Mouse (Mus musculus) spleen, embryonic (tissue): ENCODE measurements around the gene Raet1e.
"Not testable (repeated sequence)": the region's sequence is repeated elsewhere in the genome, so short reads cannot be mapped to it uniquely, and the experiment has no call there.

Source experiments
- CTCF ChIA-PET: fragments of 350-600 bp; sonication (Branson Sonifier 250); formaldehyde crosslinking; loops from one replicate; lab custom pipeline; 2022; lab: Charles Lee

The Raet1e gene

DNA sequence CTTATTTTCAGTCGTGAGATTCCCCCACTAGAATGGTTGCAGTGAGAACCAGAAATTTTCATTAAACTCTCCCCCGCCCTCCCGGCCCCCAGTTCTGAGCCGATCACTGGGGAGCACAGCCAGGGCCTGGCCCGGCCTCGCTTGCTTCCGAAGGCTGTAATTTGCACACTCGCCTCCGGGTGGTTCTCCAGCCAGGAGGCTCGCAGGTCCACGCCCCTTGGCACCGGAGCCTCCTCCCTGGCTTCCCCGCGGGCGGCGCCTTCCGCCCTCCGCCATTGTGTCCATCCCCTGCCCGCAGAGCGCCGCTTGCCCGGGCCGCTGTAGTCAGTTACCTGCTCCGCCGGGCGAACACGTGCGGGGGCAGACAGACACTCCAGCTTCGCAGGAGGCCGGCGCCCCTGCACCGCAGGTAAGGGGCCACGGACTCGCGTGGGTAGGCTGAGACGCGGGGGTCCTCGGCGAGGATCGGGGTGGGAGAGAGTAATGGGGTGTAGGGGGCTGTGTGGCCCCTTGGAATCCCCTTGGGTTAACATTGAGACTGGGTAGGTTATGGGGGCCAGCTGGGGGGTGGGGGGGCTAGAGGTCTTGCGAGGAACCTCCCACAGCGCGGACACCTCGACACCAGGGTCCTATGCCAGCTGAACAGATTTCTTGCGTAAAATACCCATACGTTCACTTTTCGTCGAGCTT lies at the start of gene Raet1e, which contains the start of gene H60b:
Raet1e (plus strand) TSS at position 260 of the 690 bp plus-strand sequence.
H60b (plus strand) TSS at position 277 of the 690 bp plus-strand sequence.
- CTCF ChIA-PET = not testable (repeated sequence)

DNA sequence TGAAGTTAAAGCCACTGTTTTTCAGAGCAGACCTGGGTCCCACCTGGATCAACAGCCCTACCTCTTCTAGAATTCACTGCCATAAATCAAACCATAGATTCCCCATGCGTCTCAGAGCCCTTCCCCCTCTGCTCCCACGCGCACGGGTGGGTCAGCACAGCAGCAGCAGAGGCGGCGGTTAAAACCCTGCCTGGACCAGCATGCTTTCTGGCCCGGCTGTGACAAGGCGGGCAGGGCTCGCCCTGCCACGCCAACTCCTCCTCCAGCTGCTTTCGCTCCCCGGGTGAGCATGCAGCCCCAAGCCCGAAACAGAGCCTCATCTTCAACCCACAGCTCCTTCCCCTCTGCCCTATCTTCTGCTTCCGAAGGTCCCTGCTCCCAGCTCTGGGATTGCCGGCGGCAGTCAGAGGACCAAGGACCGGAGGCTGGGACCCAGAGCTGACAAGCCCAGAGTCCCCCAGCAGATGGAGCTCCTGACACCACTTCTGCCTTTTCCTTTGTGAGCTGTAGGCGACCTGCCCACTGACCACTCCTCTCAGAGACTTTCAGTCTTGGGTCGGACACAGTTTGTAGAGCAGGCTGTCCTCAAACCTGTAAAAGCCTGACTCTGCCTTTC lies 17.6 kb upstream of the Raet1e start:
- CTCF ChIA-PET = no interaction called here

DNA sequence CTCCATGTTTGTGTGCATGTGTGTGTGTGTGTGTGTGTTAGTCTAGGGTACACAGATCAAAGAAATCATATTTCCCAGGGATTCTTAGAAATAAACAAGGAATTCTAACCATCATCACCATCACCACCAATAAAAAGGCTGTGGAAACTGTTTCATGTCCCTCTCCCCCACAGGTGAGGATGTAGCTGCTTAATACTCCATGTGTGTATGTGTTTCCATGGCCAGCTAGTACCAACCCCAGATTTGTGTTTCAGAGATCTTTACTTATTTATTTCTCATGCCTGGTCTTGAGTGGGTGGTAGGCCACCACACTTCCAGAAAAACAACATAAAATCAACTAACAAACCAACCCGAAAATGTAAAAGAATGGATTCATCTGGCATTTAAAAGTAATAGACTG lies 16.2 kb upstream of the Raet1e start:
- CTCF ChIA-PET = not testable (repeated sequence)

DNA sequence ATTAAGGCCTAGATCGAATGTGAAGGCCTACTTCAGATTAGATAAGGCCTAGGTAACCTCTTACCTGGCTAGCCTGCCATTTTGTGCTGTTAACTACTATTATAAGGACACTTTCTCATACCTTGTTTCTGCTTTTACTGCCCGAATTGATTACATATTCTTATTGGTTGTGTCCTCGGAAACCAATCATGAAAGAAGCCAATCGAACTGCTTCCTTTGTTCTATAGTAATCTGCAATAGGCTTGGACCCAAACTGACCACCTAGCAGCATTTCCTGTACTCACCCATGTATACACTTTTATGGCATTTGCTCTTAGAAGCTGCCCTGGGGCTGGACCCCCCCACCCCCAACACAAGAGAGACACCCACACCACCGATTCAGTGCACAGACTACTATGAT lies 15.4 kb upstream of the Raet1e start:
- CTCF ChIA-PET = no interaction called here

DNA sequence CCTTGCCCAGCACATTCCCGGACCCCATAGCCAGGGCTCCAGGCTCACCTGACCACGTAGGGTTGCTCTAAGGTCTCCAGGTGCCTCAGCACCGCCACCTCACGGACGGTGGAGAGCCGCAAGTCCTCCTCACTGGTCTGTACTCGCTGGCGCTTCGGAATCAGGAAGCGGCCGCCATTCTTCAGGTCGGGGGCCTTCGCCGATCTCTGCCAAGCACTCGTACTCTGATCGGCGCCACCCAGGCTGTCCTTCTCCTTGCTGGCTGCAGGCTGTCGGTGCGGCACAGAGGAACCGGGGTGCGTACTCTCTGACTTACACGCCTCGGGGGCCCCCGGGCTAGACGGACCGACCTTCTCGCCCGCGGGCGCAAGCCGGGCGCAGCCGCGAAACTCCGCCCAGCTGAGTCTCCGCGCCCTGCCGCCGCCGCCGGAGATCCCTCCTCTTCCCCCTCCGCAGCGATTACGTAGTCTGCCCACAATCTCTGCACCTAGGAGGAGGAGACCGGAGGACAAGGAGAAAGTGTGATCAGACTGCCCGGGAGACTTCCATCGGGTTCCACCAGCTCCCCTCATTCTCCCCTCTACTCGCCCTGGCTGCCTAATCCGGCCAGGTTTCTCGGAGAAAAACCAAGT lies 9.8 kb upstream of the Raet1e start:
- CTCF ChIA-PET = no interaction called here

DNA sequence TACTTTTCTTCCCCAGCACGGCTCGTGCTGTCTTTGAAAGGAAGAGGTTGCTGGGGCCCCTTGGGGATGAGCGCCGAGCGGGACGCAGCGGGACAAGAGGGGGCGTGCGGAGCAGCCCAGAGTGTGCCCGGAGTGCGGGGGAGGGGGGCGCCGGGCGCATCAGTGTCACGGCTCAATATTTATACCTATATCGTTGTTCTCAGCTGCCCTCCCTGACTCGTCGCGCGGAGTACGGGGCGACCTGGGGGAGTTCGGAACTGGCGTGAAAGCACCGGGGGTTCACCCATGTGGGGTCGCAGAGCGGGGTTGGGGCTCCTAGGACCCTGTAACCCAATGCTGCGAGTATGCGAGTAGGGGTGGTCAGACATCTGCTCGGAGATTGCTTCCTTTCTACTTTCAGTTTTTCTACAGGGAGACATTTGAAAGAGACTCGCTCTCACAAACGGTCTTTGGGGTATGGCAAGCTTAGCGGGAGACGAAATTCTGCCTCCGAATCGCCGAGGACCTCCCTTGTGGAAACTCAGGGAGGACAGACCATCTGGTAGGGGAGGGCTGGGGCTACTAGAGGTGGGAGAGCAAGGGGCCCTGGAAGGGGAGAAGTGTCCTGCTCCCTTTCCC lies 9.2 kb upstream of the Raet1e start, which contains the start of gene E030030I06Rik:
E030030I06Rik (minus strand) TSS at position 198 of the 618 bp plus-strand sequence.
- CTCF ChIA-PET = no interaction called here

DNA sequence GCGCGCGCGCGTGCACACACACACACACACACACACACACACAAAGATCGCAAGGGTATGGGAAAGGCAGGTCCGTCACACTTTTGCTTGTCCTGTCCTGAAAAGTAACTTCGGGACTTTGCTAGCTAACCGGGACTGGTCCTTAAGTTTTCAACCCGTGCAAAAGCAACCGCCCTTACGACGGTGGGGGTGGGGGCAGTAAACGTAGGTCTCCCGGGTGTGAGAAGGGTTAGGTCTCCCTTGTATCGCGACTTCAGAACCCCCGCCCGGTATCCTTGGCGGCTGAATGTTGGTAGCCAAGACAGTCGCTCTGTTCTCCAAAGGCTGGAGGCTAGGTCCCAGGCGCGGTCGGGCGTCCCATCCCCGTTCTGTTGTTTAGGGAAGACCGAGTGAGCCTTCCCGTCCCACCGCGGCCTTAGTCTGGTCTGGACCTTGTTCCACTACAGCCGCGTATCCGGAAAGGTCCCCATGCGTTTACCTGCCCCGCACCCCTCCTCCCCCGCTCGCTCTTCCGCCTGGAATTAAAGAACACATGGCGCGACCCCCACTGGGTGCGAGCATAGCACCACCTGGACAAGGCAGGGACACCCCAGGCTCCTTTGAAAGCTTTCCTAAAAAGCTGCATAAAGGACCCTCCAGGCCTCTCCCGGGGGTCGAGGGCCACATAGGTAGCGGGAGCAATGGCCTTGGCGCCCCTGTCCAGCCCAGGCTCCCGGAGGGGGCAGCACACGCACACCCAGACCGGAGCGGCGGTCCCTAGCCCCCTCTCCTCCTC lies 8.5 kb upstream of the Raet1e start:
- CTCF ChIA-PET = no interaction called here

DNA sequence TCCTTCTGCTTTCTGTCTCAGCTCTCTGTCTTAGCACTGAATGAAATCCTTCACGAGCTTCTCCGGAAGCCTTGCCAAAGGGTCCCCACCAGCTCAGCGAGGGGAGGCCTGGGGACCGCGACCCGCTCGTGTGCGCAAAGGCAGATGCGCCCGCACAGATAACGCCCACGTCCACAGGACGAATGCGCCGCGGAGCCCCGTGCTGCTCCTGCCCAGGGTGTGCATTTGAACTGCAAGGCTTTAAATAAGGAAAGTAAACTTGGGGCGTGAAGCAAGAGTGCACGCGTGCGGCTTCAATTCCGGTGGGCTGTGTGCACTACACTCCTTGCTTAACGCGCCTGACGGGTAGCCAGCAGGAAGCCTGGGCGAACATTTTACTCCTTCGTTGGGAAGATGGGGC lies 7.8 kb upstream of the Raet1e start:
- CTCF ChIA-PET = no interaction called here

DNA sequence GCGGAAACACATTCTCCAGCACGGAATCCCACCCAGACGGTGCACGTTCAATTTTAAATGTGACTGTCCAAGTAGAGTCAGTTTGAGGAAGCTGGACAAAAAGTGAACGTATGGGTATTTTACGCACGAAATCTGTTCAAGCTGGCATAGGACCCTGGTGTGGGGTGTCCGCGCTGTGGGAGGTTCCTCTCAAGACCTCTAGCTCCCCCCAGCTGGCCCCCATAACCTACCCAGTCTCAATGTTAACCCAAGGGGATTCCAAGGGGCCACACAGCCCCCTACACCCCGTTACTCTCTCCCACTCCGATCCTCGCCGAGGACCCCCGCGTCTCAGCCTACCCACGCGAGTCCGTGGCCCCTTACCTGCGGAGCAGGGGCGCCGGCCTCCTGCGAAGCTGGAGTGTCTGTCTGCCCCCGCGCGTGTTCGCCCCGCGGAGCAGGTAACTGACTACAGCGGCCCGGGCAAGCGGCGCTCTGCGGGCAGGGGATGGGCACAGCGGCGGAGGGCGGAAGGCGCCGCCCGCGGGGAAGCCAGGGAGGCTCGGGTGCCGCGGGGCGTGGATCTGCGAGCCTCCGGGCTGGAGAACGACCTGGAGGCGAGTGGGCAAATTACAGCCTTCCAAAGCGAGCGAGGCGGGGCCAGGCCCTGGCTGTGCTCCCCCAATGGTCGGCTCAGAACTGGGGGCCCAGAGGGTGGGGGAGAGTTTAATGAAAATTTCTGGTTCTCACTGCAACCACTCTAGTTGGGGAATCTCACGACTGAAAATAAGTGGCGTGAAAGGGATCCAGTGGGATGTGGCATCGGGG lies 7.1 kb upstream of the Raet1e start:
- CTCF ChIA-PET = not testable (repeated sequence)

DNA sequence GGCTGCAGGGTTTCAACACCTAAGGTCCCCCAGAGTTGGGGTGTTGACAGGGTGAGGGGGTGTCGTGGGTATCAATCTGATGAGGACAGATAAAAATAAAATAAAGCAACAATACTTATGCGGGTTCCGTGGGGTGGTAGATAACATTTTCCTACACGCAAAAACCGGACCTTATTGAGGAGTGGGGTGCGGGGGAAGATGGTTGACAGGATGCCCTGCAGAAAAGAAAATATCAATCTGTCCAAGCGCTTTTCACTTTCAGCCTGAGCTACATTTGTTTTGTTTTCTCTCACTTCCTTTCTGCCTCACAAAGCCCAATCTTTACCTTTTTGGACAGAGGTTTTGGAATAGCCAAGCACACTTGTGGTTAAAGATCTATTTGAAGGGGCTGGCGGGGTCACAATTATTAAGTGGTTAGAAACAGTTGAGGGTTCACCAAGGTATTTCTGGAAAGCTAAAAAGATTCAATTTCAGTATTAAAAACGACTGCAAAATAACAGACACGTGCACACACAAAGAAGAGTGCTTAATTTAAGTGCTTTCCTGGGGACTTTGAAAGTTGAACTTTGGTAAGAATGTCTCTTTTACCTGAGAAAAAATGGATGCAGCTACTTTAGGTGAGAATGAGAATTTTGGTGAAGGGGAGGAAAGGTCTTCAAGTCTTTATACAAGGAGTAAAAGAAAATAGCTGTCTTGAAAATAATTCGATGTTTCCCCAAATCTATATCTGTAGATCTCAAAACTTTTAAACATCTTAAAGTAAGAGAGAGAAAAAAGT lies 6.3 kb upstream of the Raet1e start:
- CTCF ChIA-PET = interaction anchor here (0.6 kb wide), 1 partner anchor 150 kb away, joined by 3 read pairs; no protein-coding TSS in a partner anchor

DNA sequence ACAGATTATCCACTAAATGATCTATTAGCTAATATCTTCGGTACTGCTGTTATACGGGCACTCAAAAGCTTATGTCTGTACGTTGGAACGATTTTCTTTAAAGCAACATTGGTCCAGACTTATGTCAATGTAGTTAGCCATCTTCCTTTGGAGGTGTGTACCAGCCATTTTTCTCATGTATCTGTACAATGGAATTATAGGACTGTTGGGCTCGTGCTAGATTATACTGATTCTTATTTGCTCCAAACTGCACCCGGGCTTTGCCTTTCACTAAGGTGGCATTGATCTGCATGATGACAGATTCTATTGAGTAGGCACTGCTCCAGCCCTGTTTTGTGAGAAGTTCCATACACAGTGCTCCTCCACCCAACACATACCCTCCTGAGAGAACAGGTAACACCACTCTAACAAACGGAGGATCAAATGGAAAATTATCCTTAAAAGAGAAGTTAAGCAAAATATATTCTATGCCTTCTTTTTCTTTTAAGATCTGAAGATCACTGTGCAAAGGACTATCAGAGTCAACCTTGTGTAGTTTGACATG lies 5.2 kb upstream of the Raet1e start:
- CTCF ChIA-PET = not testable (repeated sequence)

DNA sequence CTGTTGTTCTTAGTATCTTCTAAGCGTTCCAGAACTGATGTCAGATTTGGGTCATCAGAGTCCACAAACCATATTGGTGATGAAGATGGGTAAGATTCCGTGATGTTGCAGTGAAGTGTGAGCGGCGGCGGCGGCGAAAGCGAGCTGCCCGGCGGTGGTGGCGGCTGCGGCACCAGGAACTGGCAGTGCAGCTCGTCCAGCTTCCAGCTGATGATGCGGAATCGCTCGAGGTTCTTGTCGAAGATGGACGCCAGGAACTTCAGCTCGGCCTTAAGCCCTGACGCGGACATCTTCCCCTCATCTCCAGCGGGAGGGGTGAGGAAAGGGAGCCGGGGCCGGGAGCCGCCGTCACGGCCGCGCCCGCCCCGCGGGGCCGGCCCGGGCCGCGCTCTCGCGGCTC lies 4.2 kb upstream of the Raet1e start:
- CTCF ChIA-PET = not testable (repeated sequence)

DNA sequence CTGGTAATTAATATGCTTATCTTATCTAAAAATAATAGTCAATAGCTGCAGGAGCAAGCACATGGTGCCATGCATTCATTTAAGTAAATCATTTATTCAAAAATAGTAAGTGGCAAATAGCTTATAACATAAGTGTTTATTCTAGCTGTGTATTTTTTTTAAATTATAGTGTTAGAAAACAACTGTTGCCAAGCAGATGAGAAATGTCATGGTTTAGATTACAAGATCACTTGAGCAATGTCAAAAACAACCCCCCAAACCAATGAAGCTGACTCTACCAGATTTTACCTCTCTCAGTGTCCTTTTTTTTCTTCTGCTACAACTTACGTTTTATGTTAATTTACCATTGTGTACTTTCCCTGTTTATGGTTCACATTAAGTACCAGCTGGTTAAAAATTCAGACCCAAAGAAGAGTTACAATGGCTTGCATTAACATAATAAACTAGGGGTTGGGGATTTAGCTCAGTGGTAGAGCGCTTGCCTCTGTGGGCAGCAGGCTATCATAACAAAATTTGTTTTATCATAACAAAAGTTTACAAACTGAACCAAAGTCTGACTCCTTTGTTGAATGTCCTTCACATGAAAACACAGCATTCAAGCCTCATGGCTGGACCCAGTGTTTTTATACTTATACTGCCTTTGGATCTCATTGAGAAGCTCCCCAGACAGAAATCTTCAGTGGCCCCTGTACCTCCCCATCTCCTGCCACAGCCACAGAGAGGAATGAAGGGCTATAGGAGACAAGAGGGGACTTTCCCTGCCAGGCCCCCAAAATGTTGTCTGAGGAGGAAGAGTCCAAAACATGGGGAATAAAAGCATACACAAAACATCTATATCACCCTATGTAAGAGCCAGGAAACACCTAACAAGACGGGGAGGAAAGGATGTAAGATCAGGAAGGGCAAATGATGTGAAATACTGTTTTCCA lies 3.2 kb upstream of the Raet1e start:
- CTCF ChIA-PET = interaction anchor here (1.0 kb wide), 1 partner anchor 120 kb away, joined by 3 read pairs; no protein-coding TSS in a partner anchor

DNA sequence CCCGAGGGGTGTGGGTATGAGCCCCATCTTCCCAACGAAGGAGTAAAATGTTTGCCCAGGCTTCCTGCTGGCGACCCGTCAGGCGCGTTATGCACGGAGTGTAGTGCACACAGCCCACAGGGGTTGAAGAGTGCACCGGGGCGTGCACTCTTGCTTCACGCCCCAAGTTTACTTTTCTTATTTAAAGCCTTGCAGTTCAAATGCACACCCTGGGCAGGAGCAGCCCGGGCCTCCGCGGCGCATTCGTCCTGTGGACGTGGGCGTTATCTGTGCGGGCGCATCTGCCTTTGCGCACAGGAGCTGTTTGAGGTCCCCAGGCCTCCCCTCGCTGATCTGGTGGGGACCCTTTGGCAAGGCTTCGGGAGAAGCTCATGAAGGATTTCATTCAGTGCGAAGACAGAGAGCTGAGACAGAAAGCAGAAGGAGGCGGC lies 777 bp downstream of the Raet1e start:
- CTCF ChIA-PET = interaction anchor here (0.7 kb wide), 1 partner anchor 245 kb away, joined by 9 read pairs; no protein-coding TSS in a partner anchor

DNA sequence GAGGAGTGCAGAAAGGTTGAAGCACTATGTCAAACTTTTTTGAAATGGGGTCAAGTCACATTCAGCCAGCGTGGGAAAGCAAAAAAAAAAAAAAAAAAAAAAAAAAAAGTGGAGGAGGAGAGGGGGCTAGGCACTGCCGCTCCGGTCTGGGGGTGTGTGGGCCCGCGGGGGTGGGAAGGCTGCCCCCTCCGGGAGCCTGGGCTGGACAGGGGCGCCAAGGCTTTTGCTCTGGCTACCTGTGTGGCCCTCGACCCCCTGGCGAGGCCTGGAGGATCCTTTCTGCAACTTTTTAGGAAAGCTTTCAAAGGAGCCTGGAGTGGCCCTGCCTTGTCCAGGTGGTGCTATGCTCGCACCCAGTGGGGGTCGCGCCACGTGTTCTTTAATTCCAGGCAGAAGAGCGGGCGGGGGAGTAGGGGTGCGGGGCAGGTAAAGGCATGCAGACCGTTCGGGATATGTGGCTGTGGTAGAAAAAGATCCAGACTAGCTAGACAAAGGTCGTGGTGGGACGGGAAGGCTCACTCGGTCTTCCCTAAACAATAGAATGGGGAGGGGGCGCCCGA lies 1.3 kb downstream of the Raet1e start:
- CTCF ChIA-PET = interaction anchor here (0.7 kb wide), 1 partner anchor 244 kb away, joined by 9 read pairs; no protein-coding TSS in a partner anchor

DNA sequence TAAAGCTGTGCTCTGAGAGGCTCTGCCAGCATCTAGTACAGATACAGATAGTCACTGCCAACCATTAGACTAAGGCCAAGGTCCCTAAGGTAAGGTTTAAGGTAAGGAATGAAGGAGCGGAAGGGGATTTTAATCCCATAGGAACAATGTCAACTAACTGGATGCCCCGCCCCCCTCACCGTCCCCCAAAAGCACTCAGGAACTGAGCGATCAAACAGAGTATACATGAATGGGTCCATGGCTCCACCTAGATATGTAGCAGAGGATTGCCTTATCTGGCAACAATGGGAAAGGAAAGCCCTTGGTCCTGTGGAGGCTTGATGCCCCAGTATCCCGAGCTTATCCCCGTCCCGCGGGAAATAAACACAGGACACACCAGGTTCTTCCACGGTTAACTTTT lies 4.9 kb downstream of the Raet1e start:
- CTCF ChIA-PET = not testable (repeated sequence)

DNA sequence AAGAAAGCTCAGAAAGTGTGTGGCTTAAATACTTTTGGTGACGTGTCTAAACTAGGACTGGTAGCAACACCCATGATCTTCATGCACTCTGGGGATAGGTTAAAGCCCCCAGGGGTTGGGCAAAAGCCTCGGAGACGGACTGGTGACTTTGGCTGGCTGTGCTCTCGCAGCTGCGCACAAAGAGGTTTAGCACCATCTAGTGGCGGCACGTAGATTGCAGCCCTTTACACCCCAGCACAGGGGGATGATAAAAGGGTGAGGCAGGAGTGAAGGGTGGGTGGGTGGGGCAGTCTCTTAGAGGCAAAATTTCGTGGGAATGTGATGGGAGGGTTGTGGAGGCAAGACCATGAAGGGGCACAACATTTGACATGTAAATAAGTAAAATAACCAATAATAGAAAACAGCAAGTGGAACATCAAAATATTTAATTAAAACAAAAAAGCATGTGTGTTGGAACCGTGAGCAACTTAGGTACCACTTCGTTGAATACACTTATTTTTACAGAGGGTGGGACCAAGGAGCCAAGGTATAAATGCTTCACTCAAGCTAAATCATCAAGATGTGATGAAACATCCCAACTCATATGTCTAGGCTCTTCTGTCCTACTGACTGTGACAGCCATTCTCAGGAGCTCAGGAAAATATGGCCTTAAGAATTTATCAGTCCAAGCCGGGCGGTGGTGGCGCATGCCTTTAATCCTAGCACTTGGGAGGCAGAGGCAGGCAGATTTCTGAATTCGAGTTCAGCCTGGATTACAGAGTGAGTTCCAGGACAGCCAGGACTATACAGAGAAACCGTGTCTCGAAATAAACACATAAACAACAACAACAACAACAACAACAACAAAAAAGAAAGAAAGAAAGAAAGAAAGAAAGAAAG lies 5.6 kb downstream of the Raet1e start:
- CTCF ChIA-PET = not testable (repeated sequence)
